Mouse (Mus musculus) thymus, adult 2 months (tissue): Measurements from ENCODE around the gene Ankrd55.

Source experiments
- CTCF ChIP-seq: fragments of 200-500 bp; IDR thresholded peaks from 2 replicates; pipeline ENCODE4 v1.5.1; 2012; ENCODE audit warnings: mild to moderate bottlenecking, control low read depth, low read length, moderate library complexity, borderline replicate concordance; ENCODE audit not compliant: control insufficient read depth, poor library complexity, insufficient read depth; ENCODE audit errors: extremely low read depth
- POLR2A ChIP-seq: fragments of 200-500 bp; IDR thresholded peaks from 2 replicates; pipeline ENCODE4 v1.6.1; 2012; ENCODE audit warnings: mild to moderate bottlenecking, low read length, control low read depth, moderate library complexity; ENCODE audit not compliant: control insufficient read depth, poor library complexity, insufficient read depth; ENCODE audit errors: extremely low read depth

GRCm38 (mm10) chr13:112382457-112382856 lies 94.2 kb downstream of the Ankrd55 start:
- TF ChIP-seq CTCF (no peak), POLR2A (no peak)
